Mouse (Mus musculus) embryonic facial prominence, embryonic 13.5 days (tissue): ENCODE measurements at regions not wholly inside any gene's neighbourhood (a gene's known extent, or its start where the extent isn't known, plus 50 kb on each side); places are given as distances from the start of the nearest gene placed in this dataset.

Experiments used
- ATAC-seq: fragments of 200-750 bp; cut with Nextera tagmentation; 2 replicates; pipeline ENCODE4 v1.8.0; 2017; ENCODE audit warnings: low read depth; ENCODE audit not compliant: insufficient number of reproducible peaks, insufficient read depth, low FRiP score, low TSS enrichment
- H3K27ac ChIP-seq: fragments of 300-500 bp; sonication (generic); 2 replicates; pipeline ENCODE4 v1.5.1; 2015; ENCODE audit warnings: moderate library complexity, mild to moderate bottlenecking, inconsistent platforms
- H3K27me3 ChIP-seq: fragments of 300-500 bp; sonication (generic); 2 replicates; pipeline ENCODE4 v1.6.1; 2015; ENCODE audit warnings: mild to moderate bottlenecking, inconsistent platforms
- H3K36me3 ChIP-seq: fragments of 300-500 bp; sonication (generic); 2 replicates; pipeline ENCODE4 v1.6.1; 2015; ENCODE audit warnings: mild to moderate bottlenecking, inconsistent platforms
- H3K4me1 ChIP-seq: fragments of 300-500 bp; sonication (generic); 2 replicates; pipeline ENCODE4 v1.6.1; 2015; ENCODE audit warnings: inconsistent platforms
- H3K4me2 ChIP-seq: fragments of 300-500 bp; sonication (generic); 2 replicates; pipeline ENCODE4 v1.6.1; 2015; ENCODE audit warnings: moderate library complexity, mild to moderate bottlenecking, inconsistent platforms
- H3K4me3 ChIP-seq: fragments of 300-500 bp; sonication (generic); 2 replicates; pipeline ENCODE4 v1.5.1; 2015; ENCODE audit warnings: mild to moderate bottlenecking, inconsistent platforms
- H3K9ac ChIP-seq: fragments of 300-500 bp; sonication (generic); 2 replicates; pipeline ENCODE4 v1.6.1; 2015; ENCODE audit warnings: mild to moderate bottlenecking, inconsistent platforms
- H3K9me3 ChIP-seq: fragments of 300-500 bp; sonication (generic); 2 replicates; pipeline ENCODE4 v1.6.1; 2016; ENCODE audit warnings: inconsistent platforms
- WGBS: fragments of 180-500 bp; shearing (Covaris S2); methylation state at CpG from one replicate; pipeline ENCODE4 v1.1.7; 2015; ENCODE audit warnings: mixed read lengths; 5-methylcytosine and 5-hydroxymethylcytosine counted together

- Histone ChIP-seq H3K9me3 (no peaks in the 10 kb centered on the region), H3K4me3 (no peak overlapping the region), H3K4me1 (peaks cover 32% of the 10 kb centered on the region), H3K27me3 (no peaks in the 10 kb centered on the region), H3K9ac (no peak overlapping the region), H3K27ac (0 out of 2 replicates have a peak overlapping the region, but pooled peaks have one; percentile 13), H3K36me3 (no peaks in the 10 kb centered on the region), H3K4me2 (no peak overlapping the region)
- 56% methylated on average over 14 of the region's 14 CpGs for WGBS
- ATAC-seq: no peak
Observed at GRCm38 (mm10) chr12:104560934-104561565, 87.9 kb upstream of the Gsc start.

DNA sequence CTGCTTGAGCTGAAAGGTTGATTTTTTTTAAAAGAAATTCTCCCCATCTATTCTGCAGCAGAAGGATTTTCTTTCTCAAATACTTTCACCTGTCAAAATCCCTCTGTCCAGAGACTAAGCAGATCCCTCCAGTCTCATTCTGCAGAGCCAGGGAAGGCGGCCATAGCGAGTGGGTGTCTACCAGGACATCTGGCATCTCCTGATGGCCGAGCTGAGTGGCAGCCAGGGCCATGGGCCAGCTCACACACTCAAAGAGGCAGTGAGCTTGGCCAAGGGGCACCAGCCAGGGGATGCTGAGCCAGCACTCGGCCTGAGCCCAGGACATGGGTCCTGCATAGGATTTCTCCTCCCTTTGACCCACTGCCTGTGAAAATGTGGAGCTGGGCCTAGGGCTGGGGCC is 84.6 kb upstream of the Gsc start:
- H3K27me3 ChIP-seq: no peaks in the 10 kb centered on the region
- 55% methylated on average over 4 of the region's 4 CpGs for WGBS
- no peak for ATAC-seq
- H3K4me3 ChIP-seq: no peak overlapping the region
- H3K9me3 ChIP-seq: no peaks in the 10 kb centered on the region
- peak overlapping the region; percentile 51; the same call in 1 of the 2 replicates for H3K27ac ChIP-seq
- H3K36me3 ChIP-seq: no peaks in the 10 kb centered on the region
- peaks cover 56% of the 10 kb centered on the region for H3K4me1 ChIP-seq
- no peak overlapping the region for H3K4me2 ChIP-seq
- H3K9ac ChIP-seq: no peak overlapping the region

- no peak overlapping the region for H3K4me2 ChIP-seq
- H3K27me3 ChIP-seq: no peaks in the 10 kb centered on the region
- no peak overlapping the region for H3K4me3 ChIP-seq
- no peaks in the 10 kb centered on the region for H3K9me3 ChIP-seq
- no peaks in the 10 kb centered on the region for H3K36me3 ChIP-seq
- H3K4me1 ChIP-seq: peaks cover 61% of the 10 kb centered on the region
- H3K9ac ChIP-seq: no peak overlapping the region
- H3K27ac ChIP-seq: peak overlapping the region; percentile 51; the same call in 1 of the 2 replicates
- 44% methylated on average over 10 of the region's 10 CpGs for WGBS
- ATAC-seq: no peak
Observed at GRCm38 (mm10) chr12:104557307-104557706, 84.2 kb upstream of the Gsc start.

GRCm38 (mm10) chr12:104548586-104548985 is 75.5 kb upstream of the Gsc start:
- H3K36me3 ChIP-seq: no peaks in the 10 kb centered on the region
- no peak overlapping the region for H3K4me3 ChIP-seq
- no peak overlapping the region for H3K4me2 ChIP-seq
- H3K27ac ChIP-seq: no peak overlapping the region
- no peaks in the 10 kb centered on the region for H3K9me3 ChIP-seq
- no peaks in the 10 kb centered on the region for H3K27me3 ChIP-seq
- H3K9ac ChIP-seq: no peak overlapping the region
- H3K4me1 ChIP-seq: peaks cover 22% of the 10 kb centered on the region
- WGBS: 86% methylated on average over 2 of the region's 2 CpGs
- ATAC-seq: no peak

GRCm38 (mm10) chr12:104547561-104547960 is 74.4 kb upstream of the Gsc start:
- no peak for ATAC-seq
- H3K9ac ChIP-seq: no peak overlapping the region
- no peak overlapping the region for H3K4me2 ChIP-seq
- H3K4me3 ChIP-seq: no peak overlapping the region
- WGBS: 66% methylated on average over 3 of the region's 3 CpGs
- no peaks in the 10 kb centered on the region for H3K9me3 ChIP-seq
- H3K4me1 ChIP-seq: peaks cover 14% of the 10 kb centered on the region
- H3K36me3 ChIP-seq: no peaks in the 10 kb centered on the region
- no peaks in the 10 kb centered on the region for H3K27me3 ChIP-seq
- no peak overlapping the region for H3K27ac ChIP-seq

GRCm38 (mm10) chr12:104545993-104546769 is 73.1 kb upstream of the Gsc start:
- Histone ChIP-seq H3K9ac (no peak overlapping the region), H3K9me3 (no peaks in the 10 kb centered on the region), H3K4me3 (no peak overlapping the region), H3K4me1 (peaks cover 12% of the 10 kb centered on the region), H3K36me3 (no peaks in the 10 kb centered on the region), H3K27ac (peak overlapping the region; percentile 62), H3K27me3 (no peaks in the 10 kb centered on the region), H3K4me2 (peak overlapping the region; percentile 20; the same call in 1 of the 2 replicates)
- peak; percentile 64; the same call in 1 of the 2 replicates for ATAC-seq
- WGBS: 36% methylated on average over 20 of the region's 20 CpGs

- WGBS: 91% methylated on average over 7 of the region's 7 CpGs
- ATAC-seq: no peak
Observed at GRCm38 (mm10) chr12:104539911-104540310, 66.8 kb upstream of the Gsc start.

DNA sequence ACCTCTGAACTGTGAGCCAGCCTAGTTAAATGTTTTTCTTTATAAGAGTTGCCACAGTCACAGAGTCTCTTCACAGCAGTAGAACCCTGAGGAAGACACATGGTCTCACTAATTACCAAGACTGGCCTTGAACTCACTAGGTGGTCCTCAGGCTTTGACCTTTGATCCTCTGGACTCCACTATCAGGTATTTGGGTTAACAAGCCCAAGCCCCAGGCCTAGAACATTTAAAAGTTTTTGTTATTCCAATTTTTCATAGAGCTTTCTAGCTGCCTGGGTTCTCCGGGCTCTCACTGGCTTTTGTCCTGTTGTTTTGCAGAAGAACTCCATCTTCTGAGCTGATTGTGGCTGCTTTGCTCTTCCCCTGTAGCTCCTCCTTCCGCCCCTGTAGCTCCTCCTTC is 65.3 kb upstream of the Gsc start:
- H3K36me3 ChIP-seq: no peaks in the 10 kb centered on the region
- H3K9ac ChIP-seq: no peak overlapping the region
- H3K27ac ChIP-seq: no peak overlapping the region
- H3K4me3 ChIP-seq: no peak overlapping the region
- no peaks in the 10 kb centered on the region for H3K27me3 ChIP-seq
- WGBS: 87% methylated on average over 2 of the region's 2 CpGs
- ATAC-seq: no peak
- H3K4me1 ChIP-seq: peaks cover 16% of the 10 kb centered on the region
- no peaks in the 10 kb centered on the region for H3K9me3 ChIP-seq
- no peak overlapping the region for H3K4me2 ChIP-seq

More at GRCm38 (mm10) chr12:104539911-104540310, 66.8 kb upstream of the Gsc start:
- Histone ChIP-seq H3K27me3 (no peaks in the 10 kb centered on the region), H3K36me3 (no peaks in the 10 kb centered on the region), H3K9ac (no peak overlapping the region), H3K27ac (no peak overlapping the region), H3K4me3 (no peak overlapping the region), H3K9me3 (no peaks in the 10 kb centered on the region), H3K4me1 (peaks cover 12% of the 10 kb centered on the region), H3K4me2 (no peak overlapping the region)

DNA sequence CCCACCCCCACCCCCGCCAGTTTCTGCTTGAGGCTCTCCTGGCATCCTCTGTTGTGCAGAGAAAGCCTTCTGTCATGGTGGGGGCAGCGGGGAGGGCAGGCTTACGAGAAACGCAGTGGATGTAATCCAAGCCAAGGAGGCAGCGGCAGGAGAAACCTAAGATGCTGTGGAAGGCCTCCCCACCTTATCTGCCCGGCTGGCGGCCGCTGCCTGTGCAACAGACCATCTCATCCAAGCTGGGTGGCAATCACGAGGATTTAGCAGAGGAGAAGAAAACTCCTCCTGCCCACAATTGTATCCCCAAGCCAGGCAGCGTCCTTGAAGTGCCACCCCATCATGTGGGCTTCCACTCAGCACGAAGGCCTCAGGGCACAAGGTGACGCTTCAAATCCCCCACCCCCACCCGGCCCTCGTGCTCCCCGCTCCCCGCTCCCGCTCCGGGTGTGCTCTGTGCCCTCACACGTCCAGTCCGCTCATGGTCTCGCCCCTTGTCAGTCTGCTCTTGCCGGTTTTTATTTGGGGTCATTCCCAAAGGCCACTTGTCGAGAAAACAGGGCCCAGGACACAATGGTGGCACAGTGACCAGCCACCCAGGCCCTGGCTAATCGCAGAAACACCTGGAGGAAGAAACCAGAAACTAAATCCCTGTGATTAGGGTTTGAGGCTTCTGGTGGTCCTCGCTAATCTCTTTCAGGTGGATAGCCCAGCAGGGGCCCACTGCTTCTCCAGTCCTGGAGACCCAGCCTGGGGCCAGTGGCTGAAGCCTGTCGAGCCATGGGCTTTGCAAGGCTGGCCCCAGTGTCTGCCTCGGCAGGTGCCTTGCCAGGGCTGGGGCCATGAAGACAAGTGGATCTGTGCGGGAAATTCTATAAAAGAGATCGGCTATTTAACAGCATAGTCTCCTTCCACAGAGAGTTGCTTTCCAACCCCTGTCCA is 58.6 kb upstream of the Gsc start:
- Histone ChIP-seq H3K4me2 (peak overlapping the region; percentile 39), H3K27ac (no peak overlapping the region)
- no peak for ATAC-seq

GRCm38 (mm10) chr12:104530586-104530985 is 57.5 kb upstream of the Gsc start:
- no peak overlapping the region for H3K4me2 ChIP-seq
- peaks cover 31% of the 10 kb centered on the region for H3K4me1 ChIP-seq
- ATAC-seq: no peak

More for the DNA sequence above, 58.6 kb upstream of the Gsc start:
- H3K36me3 ChIP-seq: no peaks in the 10 kb centered on the region
- 8% methylated on average over 29 of the region's 29 CpGs for WGBS
- peaks cover 37% of the 10 kb centered on the region for H3K4me1 ChIP-seq
- 0 out of 2 replicates have a peak, but pooled peaks cover 2% of the 10 kb centered on the region for H3K9me3 ChIP-seq
- H3K4me3 ChIP-seq: no peak overlapping the region
- peaks cover 12% of the 10 kb centered on the region; the same call in 1 of the 2 replicates for H3K27me3 ChIP-seq
- H3K9ac ChIP-seq: 0 out of 2 replicates have a peak overlapping the region, but pooled peaks have one; percentile 21

More at GRCm38 (mm10) chr12:104530586-104530985, 57.5 kb upstream of the Gsc start:
- H3K9me3 ChIP-seq: peaks cover 10% of the 10 kb centered on the region
- no peak overlapping the region for H3K9ac ChIP-seq
- 63% methylated on average over 4 of the region's 4 CpGs for WGBS
- no peak overlapping the region for H3K27ac ChIP-seq
- H3K27me3 ChIP-seq: peaks cover 12% of the 10 kb centered on the region; the same call in 1 of the 2 replicates
- H3K4me3 ChIP-seq: no peak overlapping the region
- H3K36me3 ChIP-seq: no peaks in the 10 kb centered on the region
